Mouse (Mus musculus) small intestine, adult 2 months (tissue): ENCODE results near the gene Grb10. TPM values are rescaled to one million over a fixed set of nuclear protein-coding genes. Genes with fewer than 3 reads are reported as not detected.

Source experiments
- H3K27ac ChIP-seq: fragments of 200-500 bp; 2 replicates; pipeline ENCODE4 v1.5.1; 2012; ENCODE audit warnings: low read depth, low read length, control low read depth, inconsistent platforms; ENCODE audit not compliant: insufficient read depth
- H3K27me3 ChIP-seq: fragments of 200-500 bp; 2 replicates; pipeline ENCODE4 v1.6.1; 2012; ENCODE audit warnings: mild to moderate bottlenecking, moderate library complexity, low read length, inconsistent platforms; ENCODE audit not compliant: control insufficient read depth, insufficient read depth
- H3K36me3 ChIP-seq: fragments of 200-500 bp; 2 replicates; pipeline ENCODE4 v1.6.1; 2012; ENCODE audit warnings: mild to moderate bottlenecking, low read length, control low read depth, inconsistent platforms; ENCODE audit not compliant: control insufficient read depth, insufficient read depth
- H3K4me1 ChIP-seq: fragments of 200-500 bp; 2 replicates; pipeline ENCODE4 v1.6.1; 2012; ENCODE audit warnings: low read length, inconsistent platforms, mixed read lengths; ENCODE audit not compliant: control insufficient read depth, insufficient read depth, insufficient read length
- H3K4me3 ChIP-seq: fragments of 200-500 bp; 2 replicates; pipeline ENCODE4 v1.5.1; 2012; ENCODE audit warnings: low read depth, mild to moderate bottlenecking, control low read depth, inconsistent platforms, low read length, moderate library complexity
- CTCF ChIP-seq: fragments of 200-500 bp; IDR thresholded peaks from 2 replicates; pipeline ENCODE4 v1.5.1; 2012; ENCODE audit warnings: low read depth, mild to moderate bottlenecking, control low read depth, inconsistent platforms, low read length, moderate library complexity, mixed read lengths; ENCODE audit not compliant: insufficient replicate concordance, insufficient read length; ENCODE audit errors: extremely low read depth
- POLR2A ChIP-seq: fragments of 200-500 bp; IDR thresholded peaks from 2 replicates; pipeline ENCODE4 v1.6.1; 2012; ENCODE audit warnings: low read depth, mild to moderate bottlenecking, control low read depth, inconsistent platforms, low read length, moderate library complexity
- WGBS: fragments of 180-500 bp; shearing (Covaris S2); methylation state at CpG from one replicate; pipeline ENCODE4 v1.1.7; 2018; 5-methylcytosine and 5-hydroxymethylcytosine counted together
- polyA plus RNA-seq: library from polyadenylated mRNA; depleted of rRNA; stranded (reverse); fragments of >200 nt; gene quantifications from 2 replicates; pipeline ENCODE4 v1.2.3, GENCODE M21; 2012; rRNA removed

Grb10 gene
- polyA plus RNA-seq, result 2.5 and 2.6 TPM in 2 replicates

DNA sequence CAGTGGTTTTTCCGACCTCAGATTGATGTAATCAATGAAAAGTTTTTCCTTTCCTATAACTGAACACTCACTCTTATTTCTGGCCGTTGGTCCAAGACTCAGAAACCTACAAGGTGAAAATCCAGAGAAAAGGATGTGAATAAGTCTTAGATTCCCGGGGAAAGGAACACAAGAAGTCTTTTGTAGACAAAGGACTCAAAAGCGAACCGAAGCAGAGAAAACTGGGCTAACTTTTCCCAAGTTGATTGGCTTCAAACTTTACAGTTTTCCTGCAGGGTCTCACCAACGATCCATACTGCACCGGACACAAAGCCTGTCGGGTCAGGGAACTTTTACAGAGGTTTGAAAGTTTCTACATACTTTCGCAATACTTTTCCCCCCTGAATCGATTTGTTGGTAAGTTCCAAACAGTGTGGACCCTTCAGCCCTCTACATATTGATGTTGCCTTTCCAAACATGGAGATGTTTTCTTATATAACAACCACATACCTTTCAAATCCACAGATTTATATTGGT is at the start of gene Grb10:
Gene Grb10, minus strand, starts transcription at position 214 of the 516 bp plus-strand sequence.
- Histone ChIP-seq H3K4me3 (peak within 1 kb of the TSS; percentile 64), H3K36me3 (no peaks in the 10 kb centered on the region), H3K27ac (no peak within 1 kb of the TSS), H3K27me3 (peaks cover 45% of the 10 kb centered on the region), H3K4me1 (no peaks in the 10 kb centered on the region)
- no peak for TF ChIP-seq CTCF
- no peak for TF ChIP-seq POLR2A
- WGBS, result 48% methylated on average over 10 of the region's 10 CpGs

DNA sequence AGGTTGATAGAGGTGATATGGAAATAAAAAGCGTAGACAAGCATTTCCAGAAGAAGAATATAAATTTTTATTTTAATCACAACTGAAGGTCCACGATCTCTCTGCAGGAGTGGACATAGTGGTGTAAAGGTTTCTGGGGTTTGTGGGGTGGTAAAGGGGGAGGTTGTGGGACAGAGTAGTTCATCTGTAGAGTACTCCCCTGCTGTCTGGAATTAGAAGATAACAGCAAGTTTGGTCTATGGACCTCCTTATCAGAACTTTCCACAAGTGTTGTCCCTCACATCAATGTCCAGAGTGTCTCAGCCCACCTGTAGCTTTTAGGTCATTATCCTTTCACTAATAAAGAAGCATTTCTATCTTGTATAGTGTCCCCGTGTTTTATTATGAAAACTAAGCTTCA is 43.2 kb upstream of the Grb10 start:
- Histone ChIP-seq H3K36me3 (no peaks in the 10 kb centered on the region), H3K4me1 (no peaks in the 10 kb centered on the region), H3K4me3 (no peak overlapping the region), H3K27me3 (no peaks in the 10 kb centered on the region), H3K27ac (no peak overlapping the region)
- WGBS, result 77% methylated on average over 3 of the region's 3 CpGs
- TF ChIP-seq CTCF (no peak), POLR2A (no peak)

DNA sequence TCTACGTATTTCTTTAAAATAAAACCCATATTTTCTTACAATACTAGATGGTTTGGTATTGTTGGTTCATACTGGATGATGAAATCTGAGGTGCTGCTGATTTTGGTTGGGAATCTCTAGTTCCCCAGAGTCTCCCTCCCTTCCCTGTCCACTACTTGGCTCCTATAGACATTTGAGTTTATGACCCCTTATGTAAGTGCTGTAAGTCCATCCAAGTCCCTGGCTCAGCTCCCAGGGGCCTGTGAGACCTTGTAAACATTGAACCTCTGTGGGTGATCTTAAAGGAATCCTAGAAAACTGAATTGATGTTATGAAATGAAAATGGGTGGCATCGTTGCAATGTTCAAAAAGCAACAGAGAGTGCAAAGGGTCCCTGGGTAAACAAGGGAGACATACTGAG is 40.7 kb upstream of the Grb10 start:
- no peak overlapping the region for H3K27ac ChIP-seq
- WGBS, result 71% methylated on average over 2 of the region's 2 CpGs
- no peaks in the 10 kb centered on the region for H3K27me3 ChIP-seq
- H3K4me1 ChIP-seq, result no peaks in the 10 kb centered on the region
- H3K4me3 ChIP-seq, result no peak overlapping the region
- TF ChIP-seq CTCF, result no peak
- no peak for TF ChIP-seq POLR2A
- H3K36me3 ChIP-seq, result no peaks in the 10 kb centered on the region

DNA sequence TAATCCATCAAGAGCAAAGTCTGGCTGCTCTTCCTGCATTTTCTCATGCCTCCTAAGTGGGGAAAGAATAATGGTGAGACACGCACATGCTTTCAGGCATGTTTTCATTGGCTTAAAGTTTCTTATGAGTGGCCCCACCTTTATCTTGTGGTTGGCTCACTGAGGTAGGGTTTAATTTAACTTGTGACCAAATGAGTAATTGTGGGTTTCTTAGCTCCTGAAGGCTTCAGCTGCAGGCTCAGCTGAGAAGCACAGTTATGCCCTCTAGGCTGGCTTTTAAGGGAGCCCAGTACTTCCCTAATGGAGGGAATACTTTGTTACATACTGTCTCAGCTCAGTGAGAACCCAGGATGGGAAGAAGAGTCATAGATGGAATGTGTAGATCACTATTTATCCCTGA is 37.0 kb upstream of the Grb10 start:
- Histone ChIP-seq H3K36me3 (no peaks in the 10 kb centered on the region), H3K27me3 (no peaks in the 10 kb centered on the region), H3K27ac (no peak overlapping the region), H3K4me1 (no peaks in the 10 kb centered on the region), H3K4me3 (no peak overlapping the region)
- 86% methylated on average over 1 of the region's 1 CpGs for WGBS
- TF ChIP-seq POLR2A (no peak), CTCF (no peak)

DNA sequence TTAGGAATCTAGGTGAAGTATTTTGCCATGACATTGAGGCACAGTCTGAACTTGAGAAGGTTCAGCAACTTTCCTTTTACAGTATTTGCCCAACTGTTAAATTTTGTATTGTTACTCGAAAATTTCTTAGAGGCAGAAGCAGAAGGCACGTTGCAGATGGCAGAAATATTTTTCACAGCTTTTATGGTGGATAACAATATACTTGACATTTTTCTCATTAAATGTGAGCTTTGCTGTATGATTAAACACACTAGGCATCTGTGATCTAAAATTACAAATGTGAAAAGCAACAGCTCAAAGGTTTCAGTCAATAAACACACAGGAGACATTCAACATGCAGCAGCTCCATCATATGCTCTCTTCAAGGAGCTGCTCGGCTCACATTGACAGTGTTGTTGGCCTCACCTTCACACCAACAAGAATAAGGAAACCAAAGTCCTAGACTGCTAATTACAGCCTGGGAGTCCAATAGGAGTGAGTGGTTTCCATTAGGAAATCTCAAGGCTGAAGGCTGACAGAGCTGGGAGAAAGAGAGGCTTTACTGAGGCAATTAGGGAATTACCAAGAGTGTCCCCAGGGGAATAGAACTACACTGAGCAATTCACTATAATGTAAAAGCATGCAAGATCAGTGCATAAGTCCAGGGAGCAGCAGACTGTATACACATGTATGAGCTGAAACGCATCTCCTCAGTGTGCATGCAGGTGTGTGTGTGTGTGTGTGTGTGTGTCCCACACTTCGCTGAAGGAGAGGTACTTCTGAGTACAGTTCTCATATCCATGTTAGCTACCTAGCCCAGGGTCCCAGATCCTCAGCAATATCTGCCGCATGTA is 35.1 kb upstream of the Grb10 start:
- Histone ChIP-seq H3K27me3 (no peaks in the 10 kb centered on the region), H3K36me3 (no peaks in the 10 kb centered on the region), H3K4me1 (no peaks in the 10 kb centered on the region), H3K4me3 (no peak overlapping the region), H3K27ac (no peak overlapping the region)
- 78% methylated on average over 6 of the region's 6 CpGs for WGBS
- TF ChIP-seq CTCF (no peak), POLR2A (no peak)

DNA sequence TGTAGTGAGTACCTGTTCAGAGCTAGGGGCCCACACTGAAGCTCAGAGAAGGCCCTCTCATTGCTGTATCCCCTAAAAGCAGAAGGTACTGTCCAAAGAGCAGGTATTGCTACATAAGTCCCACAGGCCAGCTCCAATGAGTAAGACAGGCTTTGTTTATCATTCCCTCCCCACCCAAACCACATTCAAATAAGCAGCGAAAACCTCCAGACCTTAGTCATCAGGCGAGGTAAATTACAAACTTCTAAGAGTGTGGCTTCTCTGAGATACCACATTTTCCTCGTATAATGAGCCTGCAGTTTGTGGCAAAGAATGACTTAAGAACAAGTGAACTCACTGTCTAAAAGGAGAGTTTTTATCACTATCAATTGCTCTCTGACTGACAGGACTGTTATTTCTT is 33.8 kb upstream of the Grb10 start:
- Histone ChIP-seq H3K27ac (no peak overlapping the region), H3K4me3 (no peak overlapping the region), H3K36me3 (no peaks in the 10 kb centered on the region), H3K4me1 (no peaks in the 10 kb centered on the region), H3K27me3 (no peaks in the 10 kb centered on the region)
- 63% methylated on average over 3 of the region's 3 CpGs for WGBS
- TF ChIP-seq POLR2A (no peak), CTCF (no peak)

DNA sequence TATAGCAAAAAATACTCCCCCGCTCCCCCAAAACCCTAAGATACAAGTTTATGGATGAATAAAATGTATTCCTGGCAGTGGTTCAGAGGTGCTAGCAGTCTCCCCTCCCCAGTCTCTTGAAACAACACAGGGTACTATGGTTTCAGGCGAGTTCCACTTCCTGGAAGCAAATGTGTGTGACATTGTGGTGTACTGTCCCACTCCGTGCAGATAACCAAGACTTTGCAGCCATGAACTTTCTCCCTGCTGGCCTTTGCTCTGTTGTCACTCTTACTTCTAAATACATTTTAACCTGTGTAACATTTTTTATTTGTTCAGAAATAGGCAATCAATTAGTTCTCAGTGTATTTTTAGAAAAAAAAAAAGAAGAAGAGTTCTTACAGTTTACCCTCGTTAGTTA is 20.5 kb upstream of the Grb10 start:
- Histone ChIP-seq H3K36me3 (no peaks in the 10 kb centered on the region), H3K4me1 (no peaks in the 10 kb centered on the region), H3K27ac (no peak overlapping the region), H3K27me3 (no peaks in the 10 kb centered on the region), H3K4me3 (no peak overlapping the region)
- WGBS, result 53% methylated on average over 4 of the region's 4 CpGs
- TF ChIP-seq POLR2A, result no peak
- no peak for TF ChIP-seq CTCF
